Mouse (Mus musculus) forebrain, embryonic 11.5 days (tissue): ENCODE measurements around the gene Cend1. TPM values are rescaled to one million over a fixed set of nuclear protein-coding genes. Genes with fewer than 3 reads are reported as not detected.

ENCODE experiments used
- ATAC-seq: fragments of 200-750 bp; cut with Nextera tagmentation; replicated peaks from 2 replicates; pipeline ENCODE4 v1.8.0; 2017; ENCODE audit warnings: moderate TSS enrichment; ENCODE audit not compliant: low FRiP score
- DNase-seq: peaks from one replicate; pipeline ENCODE4 v3.0.0-alpha.2; 2017; ENCODE audit warnings: low spot score
- H3K27ac ChIP-seq: fragments of 300-500 bp; sonication (generic); 2 replicates; pipeline ENCODE4 v1.5.1; 2014; ENCODE audit warnings: low read depth, low read length
- H3K27me3 ChIP-seq: fragments of 300-500 bp; sonication (generic); 2 replicates; pipeline ENCODE4 v1.6.1; 2014; ENCODE audit warnings: mild to moderate bottlenecking, low read length, mixed read lengths; ENCODE audit not compliant: control insufficient read depth, insufficient read depth
- H3K36me3 ChIP-seq: fragments of 300-500 bp; sonication (generic); 2 replicates; pipeline ENCODE4 v1.6.1; 2014; ENCODE audit warnings: mild to moderate bottlenecking, low read length, moderate library complexity, mixed read lengths; ENCODE audit not compliant: control insufficient read depth, insufficient read depth
- H3K4me1 ChIP-seq: fragments of 300-500 bp; sonication (generic); replicated peaks from 2 replicates; pipeline ENCODE4 v1.6.1; 2014; ENCODE audit warnings: low read length, mixed read lengths; ENCODE audit not compliant: control insufficient read depth, insufficient read depth
- H3K4me2 ChIP-seq: fragments of 300-500 bp; sonication (generic); 2 replicates; pipeline ENCODE4 v1.6.1; 2014; ENCODE audit warnings: low read depth, mild to moderate bottlenecking, low read length, moderate library complexity, mixed read lengths; ENCODE audit not compliant: severe bottlenecking
- H3K4me3 ChIP-seq: fragments of 300-500 bp; sonication (generic); 2 replicates; pipeline ENCODE4 v1.5.1; 2014; ENCODE audit warnings: low read depth, low read length
- H3K9ac ChIP-seq: fragments of 300-500 bp; sonication (generic); 2 replicates; pipeline ENCODE4 v1.6.1; 2014; ENCODE audit warnings: low read length
- H3K9me3 ChIP-seq: fragments of 300-500 bp; sonication (generic); 2 replicates; pipeline ENCODE4 v1.6.1; 2016; ENCODE audit warnings: low read length, mixed read lengths; ENCODE audit not compliant: control insufficient read depth
- WGBS: fragments of 180-500 bp; shearing (Covaris S2); extraction: QIAGEN DNeasy Blood & Tissue Kit; methylation state at CpG from one replicate; pipeline ENCODE4 v1.1.7; 2014; 5-methylcytosine and 5-hydroxymethylcytosine counted together
- polyA plus RNA-seq: library from polyadenylated mRNA; unstranded; fragments of >200 nt; fragmentation: Nextera tagmentation; extraction: Ambion mirVana; gene quantifications from 2 replicates; pipeline ENCODE4 v1.2.1, GENCODE M21; 2014

The Cend1 gene
- polyA plus RNA-seq, 1 experiment from 2014 or later, result 4.1 TPM

- H3K4me2 ChIP-seq, result no peak overlapping the region
- no peak overlapping the region for H3K27ac ChIP-seq
- H3K9me3 ChIP-seq, result no peaks in the 10 kb centered on the region
- H3K36me3 ChIP-seq, result peaks cover 3% of the 10 kb centered on the region; the same call in 1 of the 2 replicates
- no peak overlapping the region for H3K9ac ChIP-seq
- H3K4me1 ChIP-seq, result peaks cover 24% of the 10 kb centered on the region
- ATAC-seq (no peak), DNase-seq (no peak)
- H3K27me3 ChIP-seq, result no peaks in the 10 kb centered on the region
- WGBS, result 90% methylated on average over 8 of the region's 8 CpGs
- H3K4me3 ChIP-seq, result no peak overlapping the region
Observed at GRCm38 (mm10) chr7:141432186-141432611, 2.9 kb upstream of the Cend1 start.

DNA sequence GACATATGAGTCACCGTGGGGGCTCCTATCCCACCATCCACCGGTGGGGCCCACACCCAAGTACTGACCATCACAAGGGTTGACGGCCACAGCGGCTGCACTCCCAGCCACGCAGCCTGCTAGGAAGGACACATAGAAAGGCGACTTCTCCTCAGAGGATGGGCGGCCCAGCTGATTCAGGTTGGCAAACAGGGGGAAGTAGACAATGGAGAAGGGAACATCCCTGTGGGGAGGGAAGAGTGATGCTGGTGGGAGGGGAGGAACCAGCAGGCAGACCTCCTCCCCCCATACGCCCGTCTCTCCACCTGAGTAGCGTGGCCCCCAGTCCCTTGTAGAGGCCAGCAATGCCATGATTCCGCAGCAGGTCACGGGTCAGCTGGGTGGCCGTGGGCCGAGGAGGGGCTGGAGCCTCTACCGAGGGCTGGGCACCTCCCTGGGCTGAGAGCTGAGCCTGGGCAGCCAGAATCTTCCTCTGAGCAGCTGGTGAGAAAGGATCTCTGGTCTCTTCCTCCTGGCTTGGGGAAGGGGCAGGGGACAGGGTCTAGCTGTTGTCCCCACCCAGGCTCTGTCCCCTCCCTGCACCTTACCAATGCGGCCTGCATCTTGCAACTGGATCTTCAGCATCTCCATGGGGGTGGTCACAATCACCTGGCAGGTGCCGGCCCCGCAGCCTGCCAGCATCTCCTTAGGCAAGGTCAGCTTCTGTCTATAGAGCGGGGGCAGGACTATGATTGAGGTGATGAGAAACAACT, 2.3 kb upstream of the Cend1 start:
- peaks cover 3% of the 10 kb centered on the region; the same call in 1 of the 2 replicates for H3K36me3 ChIP-seq
- ATAC-seq (no peak), DNase-seq (no peak)
- H3K27ac ChIP-seq, result no peak overlapping the region
- 91% methylated on average over 19 of the region's 19 CpGs for WGBS
- H3K27me3 ChIP-seq, result no peaks in the 10 kb centered on the region
- H3K9me3 ChIP-seq, result no peaks in the 10 kb centered on the region
- no peak overlapping the region for H3K9ac ChIP-seq
- H3K4me2 ChIP-seq, result no peak overlapping the region
- no peak overlapping the region for H3K4me3 ChIP-seq
- H3K4me1 ChIP-seq, result peaks cover 19% of the 10 kb centered on the region

- no peak overlapping the region for H3K4me2 ChIP-seq
- H3K4me1 ChIP-seq, result peaks cover 17% of the 10 kb centered on the region
- no peak overlapping the region for H3K27ac ChIP-seq
Observed at GRCm38 (mm10) chr7:141430585-141431240, 1.4 kb upstream of the Cend1 start.

GRCm38 (mm10) chr7:141429840-141430584, 721 bp upstream of the Cend1 start:
- no peaks in the 10 kb centered on the region for H3K27me3 ChIP-seq
- DNase-seq (no peak), ATAC-seq (no peak)
- H3K36me3 ChIP-seq, result peaks cover 3% of the 10 kb centered on the region; the same call in 1 of the 2 replicates
- H3K27ac ChIP-seq, result no peak overlapping the region
- H3K4me1 ChIP-seq, result peaks cover 12% of the 10 kb centered on the region
- peak overlapping the region; percentile 36; the same call in 1 of the 2 replicates for H3K4me3 ChIP-seq
- H3K4me2 ChIP-seq, result peak overlapping the region; percentile 64; the same call in 1 of the 2 replicates
- H3K9ac ChIP-seq, result peak overlapping the region; percentile 57; the same call in 1 of the 2 replicates
- 71% methylated on average over 9 of the region's 9 CpGs for WGBS
- no peaks in the 10 kb centered on the region for H3K9me3 ChIP-seq

More at GRCm38 (mm10) chr7:141430585-141431240, 1.4 kb upstream of the Cend1 start:
- no peak for ATAC-seq
- H3K4me3 ChIP-seq, result no peak overlapping the region
- peak; percentile 49 for DNase-seq
- peaks cover 3% of the 10 kb centered on the region; the same call in 1 of the 2 replicates for H3K36me3 ChIP-seq
- 94% methylated on average over 9 of the region's 9 CpGs for WGBS
- no peaks in the 10 kb centered on the region for H3K27me3 ChIP-seq
- no peak overlapping the region for H3K9ac ChIP-seq
- H3K9me3 ChIP-seq, result no peaks in the 10 kb centered on the region

- ATAC-seq, result no peak; the same call in 1 of the 2 replicates
- H3K4me1 ChIP-seq, result peaks cover 4% of the 10 kb centered on the region; the same call in 1 of the 2 replicates
- H3K4me3 ChIP-seq, result peak overlapping the region; percentile 36
- peaks cover 3% of the 10 kb centered on the region; the same call in 1 of the 2 replicates for H3K36me3 ChIP-seq
- H3K9me3 ChIP-seq, result no peaks in the 10 kb centered on the region
- no peaks in the 10 kb centered on the region for H3K27me3 ChIP-seq
- DNase-seq, result no peak
- peak overlapping the region; percentile 57 for H3K9ac ChIP-seq
- no peak overlapping the region for H3K27ac ChIP-seq
- H3K4me2 ChIP-seq, result peak overlapping the region; percentile 64
- WGBS, result 48% methylated on average over 5 of the region's 5 CpGs
Observed at GRCm38 (mm10) chr7:141428701-141429100, 590 bp downstream of the Cend1 start.

DNA sequence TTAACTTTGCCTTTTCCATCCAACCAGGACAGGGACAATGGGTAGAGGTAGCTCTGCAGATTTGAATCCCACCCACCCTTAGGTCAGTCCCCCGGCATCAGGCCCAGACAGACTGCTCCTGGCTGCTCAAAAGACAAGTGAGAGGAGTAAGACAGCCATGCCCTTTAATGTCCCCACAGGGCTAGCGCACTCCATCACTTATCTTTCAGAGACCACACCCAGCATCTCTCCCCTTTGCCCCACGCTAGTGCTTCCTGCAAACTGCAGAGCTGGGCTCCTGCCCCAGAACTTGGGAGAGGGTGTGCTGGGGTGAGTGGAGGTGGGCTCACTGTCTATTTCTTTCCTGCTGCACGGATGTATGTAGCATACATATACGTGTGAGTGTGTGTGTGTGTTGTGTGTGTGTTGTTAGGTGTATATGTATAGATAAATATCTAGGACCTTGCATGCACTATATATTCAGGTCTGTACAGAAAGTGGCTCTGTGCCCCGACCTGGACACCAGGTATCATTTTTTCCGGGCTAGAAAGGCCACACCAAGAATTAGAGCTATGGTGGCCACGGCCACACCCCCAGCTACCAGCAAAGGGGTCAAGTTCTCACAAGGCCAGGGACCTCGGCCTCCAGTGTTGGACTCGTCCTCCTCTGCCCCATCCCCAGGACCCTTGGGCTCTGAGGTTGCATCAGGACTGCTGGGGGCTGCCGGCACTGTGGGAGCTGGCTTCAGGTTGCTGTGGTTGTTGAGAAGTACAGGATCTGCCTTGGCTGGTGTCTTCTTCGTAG, 2.2 kb downstream of the Cend1 start:
- Histone ChIP-seq H3K9ac (no peak overlapping the region), H3K4me1 (peaks cover 4% of the 10 kb centered on the region; the same call in 1 of the 2 replicates), H3K36me3 (peaks cover 3% of the 10 kb centered on the region; the same call in 1 of the 2 replicates), H3K4me2 (no peak overlapping the region), H3K4me3 (no peak overlapping the region), H3K9me3 (no peaks in the 10 kb centered on the region), H3K27ac (no peak overlapping the region), H3K27me3 (no peaks in the 10 kb centered on the region)
- no peak for ATAC-seq
- WGBS, result 84% methylated on average over 12 of the region's 12 CpGs
- DNase-seq, result no peak

DNA sequence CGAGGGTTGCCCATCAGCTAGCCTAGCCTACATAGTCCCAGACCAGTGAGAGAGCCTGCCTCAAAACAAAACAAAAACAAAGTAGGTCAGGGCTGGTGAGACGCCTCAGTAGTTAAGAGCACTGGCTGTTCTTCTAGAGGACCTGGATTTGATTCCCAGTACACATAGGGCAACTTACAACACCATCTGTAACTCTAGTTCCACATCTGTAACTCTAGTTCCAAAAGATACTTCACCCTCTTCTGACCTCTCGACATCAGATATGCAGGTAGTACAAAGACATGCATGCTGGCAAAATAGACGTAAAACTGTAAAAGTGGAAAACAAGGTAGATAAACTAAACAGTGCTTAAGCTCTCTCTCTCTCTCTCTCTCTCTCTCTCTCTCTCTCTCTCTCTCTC, 5.5 kb downstream of the Cend1 start:
- ATAC-seq, result no peak
- Histone ChIP-seq H3K4me1 (0 out of 2 replicates have a peak, but pooled peaks cover 2% of the 10 kb centered on the region), H3K9ac (no peak overlapping the region), H3K27me3 (no peaks in the 10 kb centered on the region), H3K36me3 (no peaks in the 10 kb centered on the region), H3K27ac (no peak overlapping the region), H3K4me3 (no peak overlapping the region), H3K9me3 (no peaks in the 10 kb centered on the region), H3K4me2 (no peak overlapping the region)
- 71% methylated on average over 4 of the region's 4 CpGs for WGBS
- DNase-seq, result no peak
